Mouse (Mus musculus) CH12.LX (cell line): ENCODE results near the gene Prkce.

Experiments used
- CTCF ChIP-seq, 2 experiments: IDR thresholded peaks in 1 of 2; conservative IDR thresholded peaks in 1 of 2; 2 replicates each; pipeline ENCODE4 v1.5.1; 2011 to 2012; ENCODE audit warnings: low read depth in 2 of 2, low read length in 2 of 2, improper control_type of control experiment in 1 of 2, inconsistent platforms in 1 of 2, mild to moderate bottlenecking in 1 of 2, moderate library complexity in 1 of 2
- E2F4 ChIP-seq: IDR thresholded peaks from 2 replicates; pipeline ENCODE4 v1.6.1; 2011; ENCODE audit warnings: low read depth, low read length, improper control_type of control experiment; ENCODE audit not compliant: insufficient replicate concordance
- ELF1 ChIP-seq: IDR thresholded peaks from 2 replicates; pipeline ENCODE4 v1.6.1; 2014; ENCODE audit warnings: low read depth, mild to moderate bottlenecking, inconsistent platforms, low read length, improper control_type of control experiment
- POLR2A ChIP-seq: IDR thresholded peaks from 2 replicates; pipeline ENCODE4 v1.6.1; 2011; ENCODE audit warnings: low read depth, mild to moderate bottlenecking, improper control_type of control experiment, low read length
- RAD21 ChIP-seq: IDR thresholded peaks from 2 replicates; pipeline ENCODE4 v1.6.1; 2011; ENCODE audit warnings: low read depth, mild to moderate bottlenecking, low read length, improper control_type of control experiment, moderate library complexity
- SIN3A ChIP-seq: IDR thresholded peaks from 2 replicates; pipeline ENCODE4 v1.6.1; 2012; ENCODE audit warnings: low read length, improper control_type of control experiment, inconsistent platforms
- TCF12 ChIP-seq: IDR thresholded peaks from 2 replicates; pipeline ENCODE4 v1.6.1; 2014; ENCODE audit warnings: low read depth, mild to moderate bottlenecking, inconsistent platforms, low read length, improper control_type of control experiment
- USF1 ChIP-seq: IDR thresholded peaks from 2 replicates; pipeline ENCODE4 v1.6.1; 2014; ENCODE audit warnings: low read depth, mild to moderate bottlenecking, inconsistent platforms, low read length, improper control_type of control experiment
- ZC3H11A ChIP-seq: IDR thresholded peaks from 2 replicates; pipeline ENCODE4 v1.6.1; 2012; ENCODE audit warnings: low read depth, mild to moderate bottlenecking, inconsistent platforms, low read length, improper control_type of control experiment

GRCm38 (mm10) chr17:86611772-86612171 lies 444.2 kb downstream of the Prkce start:
- TF ChIP-seq CTCF (conservative IDR thresholded peaks at IDR 0.05 in 1 of 2, IDR thresholded peaks at IDR 0.05 in 1 of 2; ENCODE audit: low read depth in 2 of 2, low read length in 2 of 2) (no peak), RAD21 (no peak), POLR2A (no peak), TCF12 (no peak), ELF1 (no peak), SIN3A (no peak), E2F4 (no peak), ZC3H11A (no peak), USF1 (no peak)
